Comparison of ENCODE assay signal across 23 mouse cellular contexts in genomic region chr9:78590471-78590870, GRCm38 (mm10). TPM values are rescaled to one million over a fixed set of nuclear protein-coding genes. Genes with fewer than 3 reads are reported as not detected.
DNase-seq lines count a peak whose midpoint lies in the region; ATAC-seq and TF ChIP-seq lines count a peak whose summit lies in the region.
"Had no signal": no experiment of that assay in that cellular context is flagged by ENCODE, and none has a peak within 500 bp of the region (broad histone marks: within the 10 kb centered on the region; RNA-seq: fewer than 3 reads in every experiment).

No protein-coding gene starts in this region.

- no peak for ATAC-seq in midbrain, embryonic 16.5 days
- ATAC-seq: activated CD4-positive, CD25-positive, alpha-beta regulatory T cell, adult 4 months; CD4-positive, CD25-positive, alpha-beta regulatory T cell, adult 4 months; Patski had no signal

- TF ChIP-seq EP300 in CH12.LX (IDR thresholded peaks at IDR 0.05; ENCODE audit: low read length) (no peak), MEL (IDR thresholded peaks at IDR 0.05; ENCODE audit: low read depth in 1 of 2, low read length in 2 of 2) (no peak)

- H3K4me2 ChIP-seq in CH12.LX (ENCODE audit: insufficient read depth, low read depth, poor library complexity, severe bottlenecking), result no peak overlapping the region
- H3K4me2 ChIP-seq in midbrain, embryonic 16.5 days (ENCODE audit: low read length), result no peak overlapping the region

- H3K4me3 ChIP-seq in CH12.LX (replicated peaks in 1 of 3; ENCODE audit: low read depth in 2 of 3, low read length in 2 of 3, poor library complexity in 1 of 3), result no peak overlapping the region
- no peak overlapping the region for H3K4me3 ChIP-seq in ES-E14 (ENCODE audit: insufficient read depth in 1 of 2, low read depth in 1 of 2, low read length in 2 of 2, poor library complexity in 1 of 2, severe bottlenecking in 1 of 2)
- no peak overlapping the region for H3K4me3 ChIP-seq in MEL (ENCODE audit: control insufficient read depth in 1 of 2, insufficient read depth in 1 of 2, low read depth in 2 of 2, low read length in 2 of 2)
- H3K4me3 ChIP-seq in midbrain, embryonic 16.5 days (ENCODE audit: low read depth, low read length), result no peak overlapping the region

- in situ Hi-C loops in CH12.LX (cut with MboI; ENCODE audit: low pct_ligation_motif_present, low pct_unique_long_range_greater_than_20kb, low sequenced_read_pairs) (no loop called here), ES-E14 (cut with MboI; ENCODE audit: low sequenced_read_pairs in 2 of 2, unreplicated experiment in 2 of 2) (no loop called here)

- peaks cover 0 to 9% of the 10 kb centered on the region in 2 experiments for H3K36me3 ChIP-seq in CH12.LX (replicated peaks in 1 of 2; ENCODE audit: control insufficient read depth in 1 of 2, insufficient read depth in 1 of 2, low read length in 1 of 2)
- no peaks in the 10 kb centered on the region for H3K36me3 ChIP-seq in ES-E14 (ENCODE audit: control insufficient read depth, insufficient read depth, low read length, poor library complexity, severe bottlenecking)
- H3K36me3 ChIP-seq in MEL (ENCODE audit: control insufficient read depth in 1 of 2, insufficient read depth in 2 of 2, low read length in 2 of 2), result peaks cover 0 to 14% of the 10 kb centered on the region in 2 experiments; a peak in 2 of 4 replicates
- H3K36me3 ChIP-seq in midbrain, embryonic 16.5 days (ENCODE audit: control insufficient read depth, insufficient read depth, low read length), result no peaks in the 10 kb centered on the region

- H3K9me3 ChIP-seq in CH12.LX (replicated peaks; ENCODE audit: low read length), result no peaks in the 10 kb centered on the region
- no peaks in the 10 kb centered on the region for H3K9me3 ChIP-seq in ES-E14 (ENCODE audit: control insufficient read depth, insufficient read depth, low read depth, low read length)
- H3K9me3 ChIP-seq in MEL (replicated peaks; ENCODE audit: insufficient read depth, low read length), result no peaks in the 10 kb centered on the region
- no peaks in the 10 kb centered on the region for H3K9me3 ChIP-seq in midbrain, embryonic 16.5 days (replicated peaks; ENCODE audit: control insufficient read depth, low read length, poor library complexity, severe bottlenecking)
- H3K9me3 ChIP-seq: G1E had no signal

- TF ChIP-seq POLR2A in CH12.LX (IDR thresholded peaks at IDR 0.05; ENCODE audit: low read depth, low read length) (no peak), MEL (IDR thresholded peaks at IDR 0.05; ENCODE audit: control insufficient read depth in 1 of 2, insufficient read depth in 1 of 2, low read depth in 1 of 2, low read length in 2 of 2, poor library complexity in 1 of 2) (no peak)

- H3K27me3 ChIP-seq in CH12.LX (replicated peaks) (no peaks in the 10 kb centered on the region), MEL (ENCODE audit: control insufficient read depth in 1 of 2, insufficient read depth in 2 of 2, low read length in 2 of 2) (no peaks in the 10 kb centered on the region)
- H3K27me3 ChIP-seq in midbrain, embryonic 16.5 days (ENCODE audit: control insufficient read depth, insufficient read depth, low read depth, low read length), result no peaks in the 10 kb centered on the region
- H3K27me3 ChIP-seq: Patski had no signal

- H3K9ac ChIP-seq in CH12.LX (ENCODE audit: insufficient read depth, low read depth) (no peak overlapping the region), ES-E14 (ENCODE audit: insufficient read depth, low read depth, low read length, poor library complexity, severe bottlenecking) (no peak overlapping the region), MEL (ENCODE audit: control insufficient read depth, low read depth, low read length, poor library complexity, severe bottlenecking) (no peak overlapping the region)
- no peak overlapping the region for H3K9ac ChIP-seq in midbrain, embryonic 16.5 days (ENCODE audit: low read depth, low read length)

- H3K27ac ChIP-seq in CH12.LX (ENCODE audit: insufficient read depth, low read depth) (no peak overlapping the region), ES-E14 (ENCODE audit: insufficient read depth, low read depth, low read length, poor library complexity, severe bottlenecking) (no peak overlapping the region), MEL (ENCODE audit: control insufficient read depth, low read depth, low read length) (no peak overlapping the region)
- H3K27ac ChIP-seq in midbrain, embryonic 16.5 days (ENCODE audit: low read length), result no peak overlapping the region

- TF ChIP-seq CTCF in CH12.LX (conservative IDR thresholded peaks at IDR 0.05 in 1 of 2, IDR thresholded peaks at IDR 0.05 in 1 of 2; ENCODE audit: low read depth in 2 of 2, low read length in 2 of 2), result no peak
- TF ChIP-seq CTCF in MEL (IDR thresholded peaks at IDR 0.05 in 2 of 3, conservative IDR thresholded peaks at IDR 0.05 in 1 of 3; ENCODE audit: control insufficient read depth in 1 of 3, insufficient read depth in 1 of 3, low read depth in 2 of 3, low read length in 3 of 3, poor library complexity in 1 of 3, severe bottlenecking in 1 of 3), result no peak

- H3K79me2 ChIP-seq in CH12.LX (replicated peaks; ENCODE audit: control insufficient read depth, extremely low read depth, insufficient read depth, poor library complexity, severe bottlenecking) (peaks cover 6% of the 10 kb centered on the region; the same call in 1 of the 2 replicates), MEL (ENCODE audit: control insufficient read depth, insufficient read depth, low read length, poor library complexity) (no peaks in the 10 kb centered on the region; the same call in 1 of the 2 replicates)

- 97% methylated on average over 2 of the region's 2 CpGs for WGBS in midbrain, embryonic 16.5 days

- H3K4me1 ChIP-seq in CH12.LX (ENCODE audit: control insufficient read depth in 1 of 2, insufficient read depth in 2 of 2) (peaks cover 8 to 29% of the 10 kb centered on the region in 2 experiments; a peak in 3 of 4 replicates), ES-E14 (ENCODE audit: control insufficient read depth in 2 of 2, insufficient read depth in 2 of 2, low read length in 2 of 2, poor library complexity in 1 of 2) (peaks cover 0 to 5% of the 10 kb centered on the region in 2 experiments; a peak in 3 of 4 replicates), MEL (ENCODE audit: control insufficient read depth in 1 of 2, insufficient read depth in 2 of 2, low read length in 2 of 2) (peaks cover 4 to 7% of the 10 kb centered on the region in 2 experiments; a peak in 2 of 4 replicates)
- peaks cover 8% of the 10 kb centered on the region for H3K4me1 ChIP-seq in midbrain, embryonic 16.5 days (ENCODE audit: control insufficient read depth, insufficient read depth, low read length)

- DNase-seq in CH12.LX (ENCODE audit: extremely low read depth), result no peak
- DNase-seq in ES-E14 (ENCODE audit: low read depth, low spot score), result no peak
- no peak for DNase-seq in MEL (ENCODE audit: low read depth, low spot score)
- no peak for DNase-seq in left cerebral cortex, adult 8-10 months (ENCODE audit: low spot score in 2 of 2)
- DNase-seq in kidney, adult 11 months, result no peak
- DNase-seq: adrenal gland, adult 2 months; adrenal gland, adult 8-10 months; adrenal gland, postnatal 10 days; adrenal gland, postnatal 14 days; adrenal gland, postnatal 25 days; adrenal gland, postnatal 36 days; B cell, adult 2 months; cerebellum, adult 11 months; cerebellum, adult 11-12 months; cerebellum, adult 18-20 months; cerebellum, adult 2 months; cerebellum, adult 8-10 months; cerebellum, adult 9-10 months had no signal

- dilution Hi-C loops in CH12.LX (cut with MboI; ENCODE audit: extremely low pct_ligation_motif_present, extremely low pct_unique_long_range_greater_than_20kb, low sequenced_read_pairs), result no loop called here

- TF ChIP-seq RAD21 in CH12.LX (IDR thresholded peaks at IDR 0.05; ENCODE audit: low read depth, low read length) (no peak), MEL (IDR thresholded peaks at IDR 0.05; ENCODE audit: low read depth, low read length) (no peak)

TF ChIP-seq in CH12.LX, 34 proteins besides CTCF, POLR2A, EP300 and RAD21:
- TF ChIP-seq MAZ (IDR thresholded peaks at IDR 0.05; ENCODE audit: low read depth, low read length) (no peak), MAFK (IDR thresholded peaks at IDR 0.05; ENCODE audit: insufficient replicate concordance, low read length) (peak; percentile 98)

TF ChIP-seq in ES-E14, 5 proteins besides CTCF, POLR2A, EP300 and RAD21 (continues in another document):
- TF ChIP-seq HCFC1 (IDR thresholded peaks at IDR 0.05; ENCODE audit: borderline replicate concordance, insufficient read depth, low read length) (no peak), MAFK (IDR thresholded peaks at IDR 0.05; ENCODE audit: insufficient read depth, low read depth, low read length) (peak; percentile 89), ZC3H11A (IDR thresholded peaks at IDR 0.05; ENCODE audit: borderline replicate concordance, low read depth, low read length) (no peak), CHD2 (IDR thresholded peaks at IDR 0.05; ENCODE audit: low read depth, low read length) (no peak)

TF ChIP-seq in MEL, 35 proteins besides CTCF, POLR2A, EP300 and RAD21 (continues in another document):
- TF ChIP-seq ELF1 (IDR thresholded peaks at IDR 0.05; ENCODE audit: low read depth, low read length) (no peak), BHLHE40 (IDR thresholded peaks at IDR 0.05; ENCODE audit: borderline replicate concordance, low read depth, low read length) (no peak), MEF2A (IDR thresholded peaks at IDR 0.05; ENCODE audit: extremely low read depth, insufficient replicate concordance, low read depth, low read length, poor library complexity, severe bottlenecking) (no peak), UBTF (IDR thresholded peaks at IDR 0.05; ENCODE audit: borderline replicate concordance, insufficient read depth, low read depth, low read length) (no peak), SMC3 (IDR thresholded peaks at IDR 0.05; ENCODE audit: low read depth, low read length) (no peak)

RNA-seq across cellular contexts. Expression of gene Slc17a5, which starts 2.6 kb away (rescaled TPM):
- total RNA-seq in CH12.LX (2012; rRNA removed), result 6.7 and 7.6 TPM in 2 replicates
- total RNA-seq in CH12.LX (2014; rRNA removed), result 4.9 and 5.7 TPM in 2 replicates
- polyA plus RNA-seq in CH12.LX (2012; ENCODE audit: insufficient read length, low read depth), result 7.0 and 7.6 TPM in 2 replicates
- total RNA-seq in ES-E14 (2012; rRNA removed), result 7.6 and 10.0 TPM in 2 replicates
- total RNA-seq in MEL (2012; rRNA removed), result 3.1 and 3.5 TPM in 2 replicates
- polyA plus RNA-seq in MEL (2012; ENCODE audit: insufficient read depth in 1 of 2, insufficient read length in 2 of 2, low read depth in 1 of 2, low replicate concordance in 2 of 2, missing spikeins in 1 of 2), result 1 to 10 TPM in 1 of 2 experiments, not detected in 1; 4.1 TPM
- 10 to 100 TPM; 17.2 to 20.3 (median 19.2) TPM for total RNA-seq in left cerebral cortex, adult 8-10 months (2022)
- 15.9 and 18.5 TPM in 2 replicates for polyA plus RNA-seq in midbrain, embryonic 16.5 days (2015; fragmentation: Nextera tagmentation; extraction: Ambion mirVana)

RNA-seq across cellular contexts. Expression of gene Cd109, which starts 24.9 kb away (rescaled TPM):
- total RNA-seq in CH12.LX (2012; rRNA removed), result 0.13 and 0.21 TPM in 2 replicates
- total RNA-seq in CH12.LX (2014; rRNA removed), result 0.52 and 0.62 TPM in 2 replicates
- polyA plus RNA-seq in CH12.LX (2012; ENCODE audit: insufficient read length, low read depth), result 0.65 and 0.73 TPM in 2 replicates
- 6.4 and 7.3 TPM in 2 replicates for total RNA-seq in ES-E14 (2012; rRNA removed)
- not detected in 2 replicates for total RNA-seq in MEL (2012; rRNA removed)
- not detected for polyA plus RNA-seq in MEL (2012; ENCODE audit: insufficient read depth in 1 of 2, insufficient read length in 2 of 2, low read depth in 1 of 2, low replicate concordance in 2 of 2, missing spikeins in 1 of 2)
- total RNA-seq in left cerebral cortex, adult 8-10 months (2022), result 1 to 10 TPM in 3 of 4 experiments, under 1 TPM in 1; 0.53 to 1.5 (median 1.2) TPM
- 0.97 and 1.0 TPM in 2 replicates for polyA plus RNA-seq in midbrain, embryonic 16.5 days (2015; fragmentation: Nextera tagmentation; extraction: Ambion mirVana)
- polyA plus RNA-seq: CD4-positive, CD25-positive, alpha-beta regulatory T cell, adult 4 months had no signal

Comparison
In these comparisons a context has a peak if more than half of its experiments do, and no peak if none do; other contexts are left out.
1. Of the 35 proteins assayed by ChIP-seq in both MEL and CH12.LX: peak only in MEL: none; only in CH12.LX: none; in both: MAFK; in neither: 34.